Mouse (Mus musculus) heart, embryonic 11.5 days (tissue): Measurements from ENCODE around the gene Rpl4. TPM values are rescaled to one million over a fixed set of nuclear protein-coding genes. Genes with fewer than 3 reads are reported as not detected.

Experiments used
- ATAC-seq: fragments of 200-750 bp; cut with Nextera tagmentation; replicated peaks from 2 replicates; pipeline ENCODE4 v1.8.0; 2017; ENCODE audit warnings: moderate library complexity; ENCODE audit not compliant: insufficient number of reproducible peaks, low FRiP score, low TSS enrichment
- H3K27ac ChIP-seq: fragments of 300-500 bp; sonication (generic); 2 replicates; pipeline ENCODE4 v1.5.1; 2014; ENCODE audit warnings: mild to moderate bottlenecking, low read depth, low read length
- H3K27me3 ChIP-seq: fragments of 300-500 bp; sonication (generic); 2 replicates; pipeline ENCODE4 v1.6.1; 2014; ENCODE audit warnings: mild to moderate bottlenecking, low read length, mixed read lengths; ENCODE audit not compliant: control insufficient read depth, insufficient read depth
- H3K36me3 ChIP-seq: fragments of 300-500 bp; sonication (generic); 2 replicates; pipeline ENCODE4 v1.6.1; 2014; ENCODE audit warnings: mild to moderate bottlenecking, low read length, moderate library complexity, mixed read lengths; ENCODE audit not compliant: control insufficient read depth, insufficient read depth
- H3K4me1 ChIP-seq: fragments of 300-500 bp; sonication (generic); 2 replicates; pipeline ENCODE4 v1.6.1; 2014; ENCODE audit warnings: low read length; ENCODE audit not compliant: control insufficient read depth, insufficient read depth
- H3K4me2 ChIP-seq: fragments of 300-500 bp; sonication (generic); 2 replicates; pipeline ENCODE4 v1.6.1; 2014; ENCODE audit warnings: mild to moderate bottlenecking, moderate library complexity
- H3K4me3 ChIP-seq: fragments of 300-500 bp; sonication (generic); 2 replicates; pipeline ENCODE4 v1.5.1; 2014; ENCODE audit warnings: low read depth, low read length
- H3K9ac ChIP-seq: fragments of 300-500 bp; sonication (generic); 2 replicates; pipeline ENCODE4 v1.6.1; 2014; ENCODE audit warnings: mild to moderate bottlenecking, low read depth, low read length, moderate library complexity
- H3K9me3 ChIP-seq: fragments of 300-500 bp; sonication (generic); replicated peaks from 2 replicates; pipeline ENCODE4 v1.6.1; 2016; ENCODE audit warnings: low read length; ENCODE audit not compliant: control insufficient read depth
- WGBS: fragments of 180-500 bp; shearing (Covaris S2); extraction: QIAGEN DNeasy Blood & Tissue Kit; methylation state at CpG from one replicate; pipeline ENCODE4 v1.1.7; 2014; ENCODE audit not compliant: insufficient replicate concordance; 5-methylcytosine and 5-hydroxymethylcytosine counted together
- microRNA-seq: library from miRNA; unstranded; fragments of <30 nt; microRNA quantifications from one replicate; pipeline ENCODE4, GENCODE M21; 2016; ENCODE audit warnings: borderline number of aligned reads
- polyA plus RNA-seq: library from polyadenylated mRNA; unstranded; fragments of >200 nt; fragmentation: Nextera tagmentation; extraction: Ambion mirVana; gene quantifications from 2 replicates; pipeline ENCODE4 v1.2.1, GENCODE M21; 2014

The Rpl4 gene
- polyA plus RNA-seq, 1 experiment from 2014 or later, result 988 TPM

GRCm38 (mm10) chr9:64220603-64221002 is 47.4 kb downstream of the Rpl4 start:
- Histone ChIP-seq H3K4me1 (peaks cover 15% of the 10 kb centered on the region), H3K36me3 (no peaks in the 10 kb centered on the region), H3K9me3 (no peaks in the 10 kb centered on the region), H3K4me3 (no peak overlapping the region), H3K27ac (no peak overlapping the region), H3K27me3 (no peaks in the 10 kb centered on the region), H3K9ac (no peak overlapping the region), H3K4me2 (no peak overlapping the region)
- ATAC-seq, result no peak
- WGBS, result 61% methylated on average over 1 of the region's 1 CpGs

GRCm38 (mm10) chr9:64221480-64221879 is 48.3 kb downstream of the Rpl4 start:
- Histone ChIP-seq H3K27me3 (no peaks in the 10 kb centered on the region), H3K4me3 (no peak overlapping the region), H3K27ac (no peak overlapping the region), H3K4me2 (no peak overlapping the region), H3K9me3 (no peaks in the 10 kb centered on the region), H3K9ac (no peak overlapping the region), H3K36me3 (no peaks in the 10 kb centered on the region), H3K4me1 (peaks cover 16% of the 10 kb centered on the region)
- 88% methylated on average over 4 of the region's 4 CpGs for WGBS
- ATAC-seq, result no peak

GRCm38 (mm10) chr9:64222098-64222497 is 48.9 kb downstream of the Rpl4 start:
- H3K27ac ChIP-seq, result no peak overlapping the region
- no peak for ATAC-seq
- WGBS, result 62% methylated on average over 2 of the region's 2 CpGs
- H3K4me3 ChIP-seq, result no peak overlapping the region
- H3K36me3 ChIP-seq, result no peaks in the 10 kb centered on the region
- no peak overlapping the region for H3K4me2 ChIP-seq
- H3K27me3 ChIP-seq, result no peaks in the 10 kb centered on the region
- no peaks in the 10 kb centered on the region for H3K9me3 ChIP-seq
- no peak overlapping the region for H3K9ac ChIP-seq
- peaks cover 12% of the 10 kb centered on the region for H3K4me1 ChIP-seq

- H3K27me3 ChIP-seq, result no peaks in the 10 kb centered on the region
- no peaks in the 10 kb centered on the region for H3K9me3 ChIP-seq
- no peak overlapping the region for H3K9ac ChIP-seq
- no peak overlapping the region for H3K4me3 ChIP-seq
- H3K4me1 ChIP-seq, result peaks cover 13% of the 10 kb centered on the region
- no peak overlapping the region for H3K27ac ChIP-seq
- no peak overlapping the region for H3K4me2 ChIP-seq
- no peak for ATAC-seq
- no peaks in the 10 kb centered on the region for H3K36me3 ChIP-seq
Measured at GRCm38 (mm10) chr9:64225805-64226204, 52.6 kb downstream of the Rpl4 start.

- WGBS, result 57% methylated on average over 12 of the region's 12 CpGs
- H3K36me3 ChIP-seq, result no peaks in the 10 kb centered on the region
- H3K9ac ChIP-seq, result no peak overlapping the region
- H3K4me2 ChIP-seq, result no peak overlapping the region
- no peaks in the 10 kb centered on the region for H3K9me3 ChIP-seq
- no peak overlapping the region for H3K4me3 ChIP-seq
- H3K4me1 ChIP-seq, result peaks cover 31% of the 10 kb centered on the region
- ATAC-seq, result no peak
- no peak overlapping the region for H3K27ac ChIP-seq
- H3K27me3 ChIP-seq, result no peaks in the 10 kb centered on the region
Measured at GRCm38 (mm10) chr9:64227736-64228135, 54.6 kb downstream of the Rpl4 start.

Small RNA genes within 50 kb of the gene (microRNA-seq; reads per million reads assigned to microRNA genes)
- gene Gm24106, result not detected

Other genes with a start within 250 kb of the Rpl4 start
- 30.5 and 31.6 TPM in 2 replicates for gene Smad6, start 151.3 kb upstream of the Rpl4 start, polyA plus RNA-seq
- gene Lctl, start 56.2 kb upstream of the Rpl4 start, polyA plus RNA-seq, result not detected in 2 replicates
- 24.3 and 28.5 TPM in 2 replicates for gene Zwilch, start 271 bp upstream of the Rpl4 start, polyA plus RNA-seq
- 22.4 and 28.0 TPM in 2 replicates for gene Snapc5, start 5.9 kb downstream of the Rpl4 start, polyA plus RNA-seq
- gene Uchl4, start 61.8 kb downstream of the Rpl4 start, polyA plus RNA-seq, result 2.7 and 3.1 TPM in 2 replicates
- 100 and 108 TPM in 2 replicates for gene Map2k1, start 80.3 kb downstream of the Rpl4 start, polyA plus RNA-seq
- gene Tipin, start 108.2 kb downstream of the Rpl4 start, polyA plus RNA-seq, result 155 and 159 TPM in 2 replicates
- 19.5 and 22.2 TPM in 2 replicates for gene Dis3l, start 167.9 kb downstream of the Rpl4 start, polyA plus RNA-seq
- gene Megf11, start 212.3 kb downstream of the Rpl4 start, polyA plus RNA-seq, result 0.58 and 0.70 TPM in 2 replicates